Mouse (Mus musculus) heart, postnatal 0 days (tissue): ENCODE data around the gene Cap2. TPM values are rescaled to one million over a fixed set of nuclear protein-coding genes. Genes with fewer than 3 reads are reported as not detected.

Source experiments
- ATAC-seq: fragments of 200-750 bp; cut with Nextera tagmentation; 2 replicates; pipeline ENCODE4 v1.8.0; 2017; ENCODE audit warnings: low read depth, moderate number of reproducible peaks, moderate library complexity; ENCODE audit not compliant: insufficient read depth
- DNase-seq: peaks from one replicate; pipeline ENCODE4 v3.0.0-alpha.2; 2016; ENCODE audit warnings: low spot score
- H3K27ac ChIP-seq: fragments of 300-500 bp; sonication (generic); 2 replicates; pipeline ENCODE4 v1.5.1; 2014; ENCODE audit warnings: low read depth, mild to moderate bottlenecking
- H3K27me3 ChIP-seq: fragments of 300-500 bp; sonication (generic); 2 replicates; pipeline ENCODE4 v1.6.1; 2014; ENCODE audit warnings: low read length, mixed read lengths; ENCODE audit not compliant: control insufficient read depth, insufficient read depth
- H3K36me3 ChIP-seq: fragments of 300-500 bp; sonication (generic); replicated peaks from 2 replicates; pipeline ENCODE4 v1.6.1; 2014; ENCODE audit warnings: low read length, mixed read lengths; ENCODE audit not compliant: control insufficient read depth, insufficient read depth
- H3K4me1 ChIP-seq: fragments of 300-500 bp; sonication (generic); 2 replicates; pipeline ENCODE4 v1.6.1; 2014; ENCODE audit warnings: antibody characterized with exemption; ENCODE audit not compliant: control insufficient read depth, insufficient read depth
- H3K4me2 ChIP-seq: fragments of 300-500 bp; sonication (generic); 2 replicates; pipeline ENCODE4 v1.6.1; 2014; ENCODE audit warnings: low read depth, mild to moderate bottlenecking, low read length, moderate library complexity
- H3K4me3 ChIP-seq: fragments of 300-500 bp; sonication (generic); 2 replicates; pipeline ENCODE4 v1.5.1; 2014; ENCODE audit warnings: low read depth, low read length
- H3K9ac ChIP-seq: fragments of 300-500 bp; sonication (generic); replicated peaks from 2 replicates; pipeline ENCODE4 v1.6.1; 2014; ENCODE audit warnings: low read depth, low read length, mixed read lengths
- H3K9me3 ChIP-seq: fragments of 300-500 bp; sonication (generic); replicated peaks from 2 replicates; pipeline ENCODE4 v1.6.1; 2016; ENCODE audit warnings: low read length; ENCODE audit not compliant: control insufficient read depth
- CTCF ChIP-seq: IDR thresholded peaks from 2 replicates; pipeline ENCODE4 v1.5.1; 2016; ENCODE audit warnings: antibody characterized with exemption, control low read depth, low read depth
- EP300 ChIP-seq: IDR thresholded peaks from 2 replicates; pipeline ENCODE4 v1.6.1; 2016; ENCODE audit warnings: antibody characterized with exemption, low read depth
- WGBS: fragments of 180-500 bp; shearing (Covaris S2); extraction: QIAGEN DNeasy Blood & Tissue Kit; methylation state at CpG from one replicate; pipeline ENCODE4 v1.1.7; 2014; 5-methylcytosine and 5-hydroxymethylcytosine counted together
- polyA plus RNA-seq: library from polyadenylated mRNA; unstranded; fragments of >200 nt; fragmentation: Nextera tagmentation; extraction: Ambion mirVana; gene quantifications from 2 replicates; pipeline ENCODE4 v1.2.1, GENCODE M21; 2015
- total RNA-seq: library from RNA; depleted of rRNA; stranded (reverse); fragments of >200 nt; gene quantifications from 2 replicates; pipeline ENCODE4 v1.2.3, GENCODE M21; 2014; ENCODE audit warnings: low replicate concordance

Cap2 gene
- total and polyA plus RNA-seq, 2 experiments from 2014 or later = 144 to 257 TPM

- 71% methylated on average over 9 of the region's 9 CpGs for WGBS
- Histone ChIP-seq H3K9ac (no peak overlapping the region), H3K4me2 (no peak overlapping the region), H3K27me3 (no peaks in the 10 kb centered on the region), H3K9me3 (no peaks in the 10 kb centered on the region), H3K36me3 (peaks cover 37% of the 10 kb centered on the region; the same call in 1 of the 2 replicates), H3K4me1 (no peaks in the 10 kb centered on the region), H3K27ac (no peak overlapping the region), H3K4me3 (no peak overlapping the region)
- no peak for TF ChIP-seq EP300
- DNase-seq (no peak), ATAC-seq (no peak)
Measured at GRCm38 (mm10) chr13:46626608-46627007, 125.0 kb downstream of the Cap2 start.

- no peaks in the 10 kb centered on the region for H3K9me3 ChIP-seq
- DNase-seq (no peak), ATAC-seq (no peak)
- no peak overlapping the region for H3K4me3 ChIP-seq
- no peak overlapping the region for H3K27ac ChIP-seq
- H3K4me1 ChIP-seq = no peaks in the 10 kb centered on the region
- TF ChIP-seq CTCF = no peak
- TF ChIP-seq EP300 = no peak
- H3K36me3 ChIP-seq = peaks cover 41% of the 10 kb centered on the region; the same call in 1 of the 2 replicates
- H3K27me3 ChIP-seq = no peaks in the 10 kb centered on the region
- no peak overlapping the region for H3K4me2 ChIP-seq
- 64% methylated on average over 10 of the region's 10 CpGs for WGBS
- no peak overlapping the region for H3K9ac ChIP-seq
Measured at GRCm38 (mm10) chr13:46627841-46628240, 126.2 kb downstream of the Cap2 start.

GRCm38 (mm10) chr13:46629391-46629790 lies 127.7 kb downstream of the Cap2 start:
- Histone ChIP-seq H3K36me3 (peaks cover 29% of the 10 kb centered on the region; the same call in 1 of the 2 replicates), H3K27ac (no peak overlapping the region), H3K27me3 (no peaks in the 10 kb centered on the region), H3K9me3 (no peaks in the 10 kb centered on the region), H3K4me1 (no peaks in the 10 kb centered on the region), H3K9ac (no peak overlapping the region), H3K4me3 (no peak overlapping the region), H3K4me2 (no peak overlapping the region)
- TF ChIP-seq CTCF = no peak
- no peak for TF ChIP-seq EP300
- ATAC-seq = no peak
- no peak for DNase-seq
- WGBS = 63% methylated on average over 6 of the region's 6 CpGs

- H3K4me2 ChIP-seq = no peak overlapping the region
- DNase-seq (no peak), ATAC-seq (no peak)
- H3K9ac ChIP-seq = no peak overlapping the region
- no peaks in the 10 kb centered on the region for H3K4me1 ChIP-seq
- no peaks in the 10 kb centered on the region for H3K27me3 ChIP-seq
- 44% methylated on average over 4 of the region's 4 CpGs for WGBS
- H3K27ac ChIP-seq = no peak overlapping the region
- H3K36me3 ChIP-seq = peaks cover 44% of the 10 kb centered on the region
- TF ChIP-seq EP300 (no peak), CTCF (no peak)
- no peaks in the 10 kb centered on the region for H3K9me3 ChIP-seq
- no peak overlapping the region for H3K4me3 ChIP-seq
Measured at GRCm38 (mm10) chr13:46632796-46633195, 131.1 kb downstream of the Cap2 start.

GRCm38 (mm10) chr13:46633320-46634132 lies 131.9 kb downstream of the Cap2 start:
- Histone ChIP-seq H3K36me3 (peaks cover 50% of the 10 kb centered on the region), H3K27ac (no peak overlapping the region), H3K4me3 (no peak overlapping the region), H3K27me3 (no peaks in the 10 kb centered on the region), H3K9me3 (no peaks in the 10 kb centered on the region), H3K4me1 (no peaks in the 10 kb centered on the region), H3K9ac (no peak overlapping the region), H3K4me2 (no peak overlapping the region)
- TF ChIP-seq EP300 (no peak), CTCF (no peak)
- no peak for ATAC-seq
- 70% methylated on average over 18 of the region's 18 CpGs for WGBS
- no peak for DNase-seq

- Histone ChIP-seq H3K4me2 (no peak overlapping the region), H3K4me3 (no peak overlapping the region), H3K36me3 (peaks cover 56% of the 10 kb centered on the region), H3K27me3 (no peaks in the 10 kb centered on the region), H3K27ac (no peak overlapping the region), H3K4me1 (no peaks in the 10 kb centered on the region), H3K9me3 (no peaks in the 10 kb centered on the region), H3K9ac (no peak overlapping the region)
- WGBS = 59% methylated on average over 6 of the region's 6 CpGs
- DNase-seq (no peak), ATAC-seq (no peak)
- no peak for TF ChIP-seq EP300
Measured at GRCm38 (mm10) chr13:46634133-46634488, 132.5 kb downstream of the Cap2 start.
